Mouse (Mus musculus): ENCODE results near the gene Mbd5.
"Not testable (repeated sequence)": the region's sequence is repeated elsewhere in the genome, so short reads cannot be mapped to it uniquely, and the experiment has no call there.

Mbd5 gene

DNA sequence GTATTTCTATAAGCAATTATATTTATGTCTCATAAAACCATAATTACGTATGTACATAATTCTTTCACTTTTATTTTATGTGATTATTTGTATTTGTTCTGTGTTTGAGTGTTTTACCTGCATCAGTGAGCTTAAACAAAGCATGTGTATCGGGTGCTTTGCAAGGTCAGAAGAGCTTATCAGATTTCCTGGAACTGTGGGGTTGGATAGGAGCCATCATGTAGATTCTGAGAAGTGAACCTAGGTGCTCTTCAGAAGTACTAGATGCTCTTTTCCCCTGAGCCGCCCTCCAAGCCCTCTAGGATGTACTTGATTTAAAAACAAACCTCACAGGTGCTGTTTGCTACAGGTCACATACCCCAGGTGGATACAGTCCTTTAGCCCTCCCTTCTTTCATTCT lies 227.7 kb downstream of the Mbd5 start:
- DNase-seq, result no peak

GRCm38 (mm10) chr2:49190984-49191383 lies 241.7 kb downstream of the Mbd5 start:
- DNase-seq, result no peak

DNA sequence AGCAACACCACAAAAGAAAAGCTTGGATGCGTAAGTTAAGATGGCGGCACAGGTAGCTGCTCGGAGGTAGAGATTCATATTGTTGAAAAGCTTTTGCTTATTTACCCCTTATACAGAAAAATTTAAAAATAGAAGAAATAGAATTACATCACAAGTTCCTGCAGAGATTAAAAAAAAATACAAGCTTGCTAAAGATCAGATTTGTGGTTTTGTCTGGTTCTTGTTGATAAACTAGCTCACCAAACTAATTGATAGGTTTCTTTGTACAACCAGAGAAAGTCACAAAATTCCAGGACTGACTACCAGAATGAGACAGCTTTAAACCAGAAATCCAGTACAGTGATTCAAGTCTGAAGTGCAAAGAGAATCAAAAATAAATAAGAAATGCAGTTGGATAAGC lies 242.4 kb downstream of the Mbd5 start:
- DNase-seq, result no peak

- no peak for DNase-seq
Observed at GRCm38 (mm10) chr2:49204081-49204480, 254.8 kb downstream of the Mbd5 start.

DNA sequence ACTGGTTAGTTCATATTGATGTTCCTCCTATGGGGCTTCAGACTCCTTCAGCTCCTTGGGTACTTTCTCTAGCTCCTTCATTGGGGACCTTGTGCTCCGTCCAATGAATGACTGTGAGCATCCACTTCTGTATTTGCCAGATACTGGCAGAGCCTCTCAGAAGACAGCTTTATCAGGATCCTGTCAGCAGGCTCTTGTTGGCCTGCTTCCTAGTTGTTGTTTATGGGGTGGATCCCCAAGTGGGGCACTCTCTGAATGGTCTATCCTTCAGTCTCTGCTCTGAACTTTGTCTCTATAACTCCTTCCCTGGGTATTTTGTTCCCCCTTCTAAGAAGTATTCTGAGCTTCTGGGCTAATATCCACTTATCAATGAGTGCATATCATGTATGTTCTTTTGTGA lies 256.4 kb downstream of the Mbd5 start:
- not testable (repeated sequence) for DNase-seq

- no peak for DNase-seq
Observed at GRCm38 (mm10) chr2:49209349-49209748, 260.0 kb downstream of the Mbd5 start.

DNA sequence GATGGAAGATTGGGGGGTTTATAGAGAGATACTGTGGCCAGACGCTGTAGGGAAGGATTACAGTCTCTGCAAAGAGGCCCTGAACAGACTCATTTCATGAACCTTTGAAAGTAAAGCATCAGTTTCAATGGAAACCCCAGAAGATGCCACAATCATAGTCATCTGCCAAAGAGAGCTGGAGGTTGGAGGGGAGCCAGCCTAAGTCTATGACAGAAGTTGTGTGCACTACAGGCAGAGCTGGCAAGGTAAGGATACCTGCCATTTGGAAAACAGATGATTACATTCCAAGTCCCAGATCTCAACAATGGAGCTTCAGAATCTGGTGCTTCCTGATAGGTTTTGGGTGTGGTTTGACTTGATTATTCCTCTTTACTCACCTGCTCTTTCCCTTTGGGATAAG lies 261.1 kb downstream of the Mbd5 start:
- DNase-seq, result no peak

DNA sequence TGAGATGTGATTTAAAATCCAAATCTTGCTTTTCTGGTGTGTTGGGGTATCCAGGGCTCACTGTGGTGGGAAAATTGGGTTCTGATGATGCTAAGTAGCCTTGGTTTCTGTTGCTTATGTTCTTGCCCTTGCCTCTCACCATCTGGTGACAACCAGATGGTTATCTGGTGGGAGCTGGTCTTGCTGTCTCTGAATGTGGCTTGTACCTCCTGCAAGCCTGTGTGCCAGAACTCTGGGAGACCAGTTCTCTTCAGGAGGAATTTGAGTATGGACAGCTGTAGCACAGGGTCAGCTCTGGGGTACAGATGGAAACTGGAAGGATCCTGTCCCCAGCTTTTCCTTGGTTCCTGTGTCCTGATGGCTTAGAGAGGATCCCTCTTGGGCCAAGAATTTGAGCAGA lies 280.4 kb downstream of the Mbd5 start:
- no peak for DNase-seq

DNA sequence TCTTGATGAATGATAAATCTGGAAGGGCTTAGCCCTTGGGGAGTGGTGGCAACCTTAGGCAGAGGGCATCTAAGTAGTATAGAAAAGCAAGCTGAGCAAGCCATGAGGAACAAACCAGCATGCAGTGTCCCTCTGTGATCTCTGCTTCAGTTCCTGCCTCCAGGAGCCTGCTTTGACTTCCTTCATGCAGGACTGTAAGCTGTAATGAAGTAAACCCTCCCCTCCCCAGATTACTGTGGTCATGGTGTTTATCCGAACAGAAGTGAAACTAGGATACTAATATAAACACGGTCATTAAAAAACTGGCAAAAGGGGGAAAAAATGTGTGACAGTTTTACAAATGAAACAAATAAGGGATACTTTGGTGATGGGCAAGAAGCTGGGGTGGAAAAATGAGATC lies 284.8 kb downstream of the Mbd5 start:
- DNase-seq, result no peak

GRCm38 (mm10) chr2:49241715-49242114 lies 292.4 kb downstream of the Mbd5 start:
- DNase-seq, result no peak

GRCm38 (mm10) chr2:49264092-49264491 lies 314.8 kb downstream of the Mbd5 start:
- DNase-seq, result no peak

- no peak for DNase-seq
Observed at GRCm38 (mm10) chr2:49272295-49272967, 323.1 kb downstream of the Mbd5 start.

DNA sequence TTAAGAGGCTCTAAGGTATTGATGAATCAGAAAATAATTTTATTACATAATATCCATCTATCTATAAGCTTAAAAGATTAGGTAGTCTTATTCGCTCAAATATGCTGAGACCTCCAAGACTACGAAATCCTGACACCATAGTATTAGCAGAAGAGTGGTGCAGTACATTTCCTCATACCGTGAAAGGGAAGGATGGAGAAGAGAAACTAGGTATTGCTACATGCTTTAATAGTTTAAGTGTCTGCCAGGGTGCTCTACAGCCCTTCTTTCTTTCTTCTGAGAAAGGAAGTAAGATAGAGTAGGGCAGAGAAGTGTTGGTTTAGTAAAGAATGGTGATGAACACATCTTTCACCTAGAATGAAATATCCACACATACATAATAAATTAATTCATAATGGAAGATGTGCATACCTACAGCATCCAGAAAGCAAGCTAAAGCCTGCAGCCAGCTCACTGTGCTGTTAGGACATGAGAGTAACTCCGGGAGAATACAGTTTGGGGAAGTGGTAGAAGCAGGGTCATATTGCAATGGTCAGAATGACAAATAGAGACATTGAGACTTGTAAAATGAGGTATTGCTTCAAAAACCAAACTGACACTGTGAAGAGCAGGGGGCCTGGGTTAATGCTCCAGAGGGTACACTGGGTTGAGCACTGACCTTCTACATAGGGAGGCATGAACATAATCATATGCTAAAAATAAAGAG lies 326.9 kb downstream of the Mbd5 start:
- no peak for DNase-seq

DNA sequence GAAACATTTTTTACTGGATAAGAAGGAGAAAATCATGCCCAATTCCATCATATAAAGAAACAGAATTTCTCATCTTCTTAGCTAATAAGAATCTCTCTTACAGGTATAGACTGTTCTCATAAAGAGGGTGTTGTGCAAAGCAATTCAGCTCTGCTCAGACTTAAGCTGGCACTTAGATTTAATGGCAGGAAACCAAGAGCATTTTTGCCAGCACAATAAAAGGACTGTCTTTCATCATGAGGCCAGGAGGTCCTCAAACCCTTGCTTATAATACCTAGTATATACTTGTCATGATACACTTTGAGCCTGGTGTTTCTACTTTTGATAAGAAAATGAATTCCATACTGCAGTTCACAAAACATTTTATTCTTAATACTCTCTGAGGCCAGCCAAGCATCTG lies 331.2 kb downstream of the Mbd5 start:
- DNase-seq, result no peak

DNA sequence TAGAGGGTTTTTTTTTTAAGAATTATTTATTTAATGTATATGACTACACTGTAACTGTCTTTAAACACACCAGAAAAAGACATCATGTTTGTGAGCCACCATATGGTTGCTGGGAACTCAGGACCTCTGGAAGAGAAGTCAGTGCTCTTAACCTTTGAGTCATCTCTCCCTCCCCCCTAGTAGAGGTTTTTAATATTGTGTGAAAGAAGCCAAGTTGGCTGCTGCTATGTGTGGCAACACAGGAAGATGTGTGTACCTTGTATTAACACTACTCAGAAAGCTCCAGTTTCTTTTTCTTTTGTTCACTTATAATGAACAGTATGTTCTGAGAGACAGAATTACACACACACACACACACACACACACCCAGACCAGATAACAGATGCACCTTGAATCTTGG lies 334.3 kb downstream of the Mbd5 start:
- no peak for DNase-seq

DNA sequence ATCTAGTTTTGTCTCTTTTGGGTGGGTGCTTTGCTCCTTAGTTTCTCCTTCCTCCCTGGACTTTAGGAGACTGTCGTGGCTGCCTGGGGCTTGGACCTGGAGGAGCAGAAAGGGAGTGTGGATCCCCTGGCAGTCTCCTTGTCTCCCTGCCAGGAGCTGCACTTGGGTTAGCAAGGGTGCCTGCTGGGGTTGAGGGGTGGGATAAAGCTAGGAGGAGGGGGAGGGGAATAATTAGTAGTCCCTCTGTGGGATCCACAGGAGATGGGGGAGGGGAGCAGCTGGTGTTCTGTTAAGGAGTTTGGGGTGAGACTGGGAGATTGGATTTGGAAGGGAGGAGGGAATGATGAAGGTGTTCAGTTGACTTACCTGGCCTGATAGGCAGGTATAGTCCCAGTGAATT lies 337.7 kb downstream of the Mbd5 start:
- no peak for DNase-seq

- DNase-seq, result no peak
Observed at GRCm38 (mm10) chr2:49291709-49292108, 342.4 kb downstream of the Mbd5 start.

GRCm38 (mm10) chr2:49312629-49313447 lies 363.5 kb downstream of the Mbd5 start:
- DNase-seq, result peak; percentile 87

GRCm38 (mm10) chr2:49333594-49333993 lies 384.3 kb downstream of the Mbd5 start:
- DNase-seq, result no peak

DNA sequence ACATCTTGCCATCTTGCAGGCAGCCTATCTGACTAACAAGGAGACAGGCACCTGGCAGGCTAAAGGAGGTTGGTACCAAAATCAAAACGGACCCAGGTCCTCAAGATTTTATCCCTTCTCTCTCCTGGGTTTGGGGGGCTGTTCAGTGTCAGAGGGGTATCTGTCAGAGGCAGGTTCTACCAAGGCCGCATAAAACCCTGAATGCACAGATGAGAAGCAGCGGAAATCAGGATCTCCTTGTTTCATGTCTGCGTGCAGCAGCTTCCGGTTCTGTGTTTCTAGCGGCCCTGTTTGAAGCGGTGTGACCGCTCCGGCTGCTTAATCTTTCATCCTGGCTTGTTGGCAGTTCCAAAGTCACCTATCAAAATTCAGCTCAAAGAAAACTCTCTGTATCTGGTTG lies 386.0 kb downstream of the Mbd5 start:
- DNase-seq, result no peak

GRCm38 (mm10) chr2:49344287-49344686 lies 395.0 kb downstream of the Mbd5 start:
- no peak for DNase-seq

DNA sequence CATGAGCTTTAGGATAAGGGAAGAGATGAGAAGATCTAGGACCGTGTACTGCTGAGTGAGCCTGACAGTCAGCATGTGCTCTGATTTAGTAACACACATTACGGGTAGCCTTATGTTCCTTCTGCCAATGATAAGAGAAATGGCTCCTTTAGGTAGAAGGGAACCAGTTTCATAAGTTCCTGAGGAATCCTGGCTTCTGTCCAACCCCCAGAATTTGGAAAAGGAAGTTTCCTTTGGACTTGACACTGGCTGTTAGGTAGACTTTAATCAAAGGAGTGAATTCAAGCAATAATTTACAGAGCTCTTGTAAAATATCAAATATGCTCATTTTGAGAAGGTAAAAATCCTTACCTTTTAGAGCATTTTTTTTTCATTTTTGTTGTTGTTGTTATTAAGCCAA lies 396.5 kb downstream of the Mbd5 start:
- no peak for DNase-seq

DNA sequence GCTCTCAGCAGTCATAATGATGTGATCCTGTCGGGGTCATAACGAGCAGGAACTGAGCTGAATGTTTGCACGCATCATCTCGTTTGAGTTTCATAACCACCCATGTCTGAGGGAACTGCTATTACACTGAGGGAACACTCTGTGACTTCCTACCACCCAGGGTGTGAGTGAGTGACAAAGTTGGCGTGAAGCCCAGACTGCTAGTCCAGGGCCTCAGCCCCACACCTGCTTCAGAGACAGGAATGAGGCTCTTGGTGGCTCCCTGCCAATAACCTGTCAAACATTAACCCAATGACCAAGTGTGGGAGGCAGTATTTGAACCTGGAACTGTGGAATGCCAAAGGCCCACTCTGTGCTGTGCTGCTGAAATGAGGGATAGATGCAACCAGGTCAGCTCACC lies 400.5 kb downstream of the Mbd5 start:
- DNase-seq, result no peak

DNA sequence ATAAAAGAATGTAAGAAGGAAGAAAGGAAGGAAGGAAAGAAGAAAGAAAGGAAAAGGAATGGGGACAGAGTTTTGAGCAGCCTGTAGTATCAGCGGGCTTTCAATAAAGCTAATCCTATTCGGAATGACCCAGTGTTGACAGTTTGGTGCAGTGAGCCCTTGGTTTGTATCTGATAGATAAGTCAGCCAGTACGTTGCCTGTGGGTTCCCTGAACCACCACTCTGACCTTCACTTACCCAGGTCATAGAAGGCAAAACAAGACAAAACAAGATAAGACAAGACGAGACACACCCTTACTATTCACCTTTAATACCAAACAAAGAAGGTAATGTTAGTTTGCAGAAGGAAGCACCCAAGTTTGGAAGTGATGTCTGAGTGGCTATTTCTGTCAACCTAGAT lies 401.5 kb downstream of the Mbd5 start:
- DNase-seq, result no peak

Measured in thymus, postnatal 4 days (tissue).